Mouse (Mus musculus) myocyte (in vitro differentiated cells): ENCODE measurements around the gene Fgf2. TPM values are rescaled to one million over a fixed set of nuclear protein-coding genes. Genes with fewer than 3 reads are reported as not detected.

Source experiments
- H3K27me3 ChIP-seq: one replicate; pipeline ENCODE4 v1.6.1; 2011; ENCODE audit not compliant: control insufficient read depth, insufficient read depth, insufficient read length
- H3K36me3 ChIP-seq: one replicate; pipeline ENCODE4 v1.6.1; 2011; ENCODE audit not compliant: control insufficient read depth, insufficient read depth
- H3K4me2 ChIP-seq: one replicate; pipeline ENCODE4 v1.6.1; 2011; ENCODE audit warnings: low read depth, control low read depth
- H3K4me3 ChIP-seq: one replicate; pipeline ENCODE4 v1.5.1; 2011; ENCODE audit warnings: mild to moderate bottlenecking, control low read depth, moderate library complexity
- H3K79me2 ChIP-seq: one replicate; pipeline ENCODE4 v1.6.1; 2011; ENCODE audit not compliant: control insufficient read depth, insufficient read depth
- H3ac ChIP-seq: one replicate; pipeline ENCODE4 v1.6.1; 2011; ENCODE audit not compliant: control insufficient read depth, insufficient read length
- CEBPB ChIP-seq: IDR thresholded peaks from 2 replicates; pipeline ENCODE4 v1.6.1; 2011; ENCODE audit warnings: mild to moderate bottlenecking, moderate library complexity; ENCODE audit not compliant: poor library complexity, insufficient read depth, severe bottlenecking
- E2F4 ChIP-seq: IDR thresholded peaks from one replicate; pipeline ENCODE4 v1.6.1; 2011; ENCODE audit warnings: mild to moderate bottlenecking, control low read depth, moderate library complexity; ENCODE audit not compliant: insufficient read depth
- MAX ChIP-seq: IDR thresholded peaks from one replicate; pipeline ENCODE4 v1.6.1; 2011; ENCODE audit warnings: low read depth, mild to moderate bottlenecking, control low read depth
- MYOD1 ChIP-seq, 3 experiments: IDR thresholded peaks; one replicate each; pipeline ENCODE4 v1.6.1; 2011; ENCODE audit warnings: control low read depth in 2 of 3, low read depth in 2 of 3, mild to moderate bottlenecking in 2 of 3, moderate library complexity in 1 of 3; ENCODE audit not compliant: insufficient read length in 2 of 3, control insufficient read depth in 1 of 3
- MYOG ChIP-seq, 3 experiments: IDR thresholded peaks; one replicate each; pipeline ENCODE4 v1.6.1; 2011; ENCODE audit warnings: control low read depth in 2 of 3, low read depth in 2 of 3, mild to moderate bottlenecking in 2 of 3; ENCODE audit not compliant: insufficient read length in 2 of 3, control insufficient read depth in 1 of 3, insufficient read depth in 1 of 3
- POLR2A ChIP-seq: IDR thresholded peaks from one replicate; pipeline ENCODE4 v1.6.1; 2011; ENCODE audit warnings: low read depth, mild to moderate bottlenecking, control low read depth, moderate library complexity; ENCODE audit not compliant: insufficient read length
- POLR2AphosphoS2 ChIP-seq: IDR thresholded peaks from one replicate; pipeline ENCODE4 v1.6.1; 2011; ENCODE audit warnings: low read depth, control low read depth; ENCODE audit not compliant: insufficient read length
- REST ChIP-seq: IDR thresholded peaks from one replicate; pipeline ENCODE4 v1.6.1; 2011; ENCODE audit warnings: mild to moderate bottlenecking, control low read depth, moderate library complexity; ENCODE audit not compliant: insufficient read depth, insufficient read length
- SRF ChIP-seq: IDR thresholded peaks from one replicate; pipeline ENCODE4 v1.6.1; 2011; ENCODE audit warnings: low read depth; ENCODE audit not compliant: control insufficient read depth, insufficient read length
- TCF12 ChIP-seq: IDR thresholded peaks from one replicate; pipeline ENCODE4 v1.6.1; 2011; ENCODE audit warnings: mild to moderate bottlenecking, control low read depth; ENCODE audit not compliant: poor library complexity, insufficient read depth, severe bottlenecking
- TCF3 ChIP-seq: IDR thresholded peaks from one replicate; pipeline ENCODE4 v1.6.1; 2011; ENCODE audit warnings: low read depth, control low read depth; ENCODE audit not compliant: insufficient read length
- USF1 ChIP-seq: IDR thresholded peaks from one replicate; pipeline ENCODE4 v1.6.1; 2011; ENCODE audit warnings: low read depth, mild to moderate bottlenecking, control low read depth, moderate library complexity
- polyA plus RNA-seq: library from polyadenylated mRNA; unstranded; fragments of >200 nt; fragmentation: generic; extraction: Trizol; gene quantifications from one replicate; pipeline ENCODE4 v1.2.1, GENCODE M21; 2012; ENCODE audit warnings: missing spikeins

Fgf2 gene
- polyA plus RNA-seq, 1 experiment, result 0.65 TPM

DNA sequence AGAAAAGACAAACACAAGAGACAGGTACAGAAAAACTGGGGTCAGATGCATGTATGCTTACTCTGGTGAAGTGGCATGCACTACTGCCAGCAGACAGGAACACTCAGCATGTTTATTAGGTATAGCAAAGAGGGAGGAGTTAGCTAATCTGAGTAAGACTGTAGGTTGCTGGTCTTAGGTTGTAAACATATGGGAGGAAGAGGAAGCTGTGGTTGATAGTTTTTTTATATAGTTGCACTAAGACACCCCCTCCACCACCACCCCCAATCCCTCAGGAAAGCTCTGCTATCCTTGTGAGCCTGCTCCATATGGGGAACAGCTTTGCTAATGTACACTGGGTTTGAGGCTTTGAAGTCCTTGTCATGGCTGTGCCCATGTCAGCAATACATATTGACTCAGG is 82.2 kb downstream of the Fgf2 start:
- Histone ChIP-seq H3K4me2 (no peak overlapping the region), H3K27me3 (no peaks in the 10 kb centered on the region), H3K79me2 (peaks cover 8% of the 10 kb centered on the region), H3K36me3 (peaks cover 39% of the 10 kb centered on the region), H3ac (no peak overlapping the region), H3K4me3 (no peak overlapping the region)
- TF ChIP-seq TCF3, result no peak
- TF ChIP-seq MAX, result no peak
- TF ChIP-seq TCF12, result no peak
- TF ChIP-seq MYOD1 (IDR thresholded peaks at IDR 0.05; ENCODE audit: control insufficient read depth in 1 of 3, insufficient read length in 2 of 3, low read depth in 2 of 3), result no peak
- TF ChIP-seq POLR2AphosphoS2, result no peak
- no peak for TF ChIP-seq REST
- TF ChIP-seq USF1, result no peak
- TF ChIP-seq MYOG (IDR thresholded peaks at IDR 0.05; ENCODE audit: control insufficient read depth in 1 of 3, insufficient read depth in 1 of 3, insufficient read length in 2 of 3, low read depth in 2 of 3), result no peak
- TF ChIP-seq SRF, result no peak
- no peak for TF ChIP-seq CEBPB
- TF ChIP-seq E2F4, result no peak
- TF ChIP-seq POLR2A, result no peak

DNA sequence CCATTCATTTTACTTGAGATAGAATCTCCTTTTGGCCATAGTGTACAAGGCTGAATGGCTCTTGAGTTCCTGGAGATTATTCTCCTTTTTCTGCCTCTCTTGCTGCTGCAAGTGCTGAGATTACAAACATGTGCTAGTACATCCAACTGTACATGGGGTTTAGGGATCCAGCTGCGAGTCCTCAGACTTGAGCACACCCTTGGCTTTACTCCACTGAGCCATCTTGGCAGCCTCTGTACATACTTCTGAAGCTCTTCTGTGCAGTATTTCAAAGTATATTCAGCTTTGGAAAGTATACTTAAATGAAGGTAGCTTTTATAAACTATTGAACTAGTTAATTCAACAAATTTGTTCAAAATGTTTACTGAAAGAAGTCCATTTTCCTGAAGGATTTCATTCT is 91.6 kb downstream of the Fgf2 start:
- peaks cover 38% of the 10 kb centered on the region for H3K36me3 ChIP-seq
- no peaks in the 10 kb centered on the region for H3K79me2 ChIP-seq
- no peak overlapping the region for H3K4me2 ChIP-seq
- no peaks in the 10 kb centered on the region for H3K27me3 ChIP-seq
- TF ChIP-seq MYOG (IDR thresholded peaks at IDR 0.05; ENCODE audit: control insufficient read depth in 1 of 3, insufficient read depth in 1 of 3, insufficient read length in 2 of 3, low read depth in 2 of 3) (no peak), TCF3 (no peak), E2F4 (no peak), POLR2A (no peak), TCF12 (no peak), REST (no peak), USF1 (no peak), MAX (no peak), MYOD1 (IDR thresholded peaks at IDR 0.05; ENCODE audit: control insufficient read depth in 1 of 3, insufficient read length in 2 of 3, low read depth in 2 of 3) (no peak), POLR2AphosphoS2 (no peak), CEBPB (no peak), SRF (no peak)
- no peak overlapping the region for H3ac ChIP-seq
- H3K4me3 ChIP-seq, result no peak overlapping the region

DNA sequence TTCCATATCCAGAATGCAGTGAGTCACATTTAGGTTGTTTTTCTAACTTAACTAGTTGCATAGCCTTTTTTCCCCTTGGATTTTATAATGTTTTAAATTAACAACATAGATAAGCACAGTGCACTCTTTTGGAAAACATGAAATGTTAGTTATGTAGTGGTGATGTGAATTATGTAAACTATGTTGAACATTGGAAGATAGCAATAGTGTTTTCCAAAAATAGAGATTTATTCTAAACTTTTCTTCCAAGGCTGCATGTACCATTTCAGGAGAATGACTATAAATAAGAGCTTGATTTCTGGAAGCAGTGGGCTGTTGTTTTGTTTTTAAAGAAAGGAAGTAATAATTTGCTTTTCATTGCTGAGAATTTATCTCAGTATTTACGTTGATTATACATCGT is 95.3 kb downstream of the Fgf2 start:
- TF ChIP-seq CEBPB, result no peak
- TF ChIP-seq MAX, result no peak
- TF ChIP-seq MYOD1 (IDR thresholded peaks at IDR 0.05; ENCODE audit: control insufficient read depth in 1 of 3, insufficient read length in 2 of 3, low read depth in 2 of 3), result no peak
- no peak for TF ChIP-seq POLR2AphosphoS2
- TF ChIP-seq TCF12, result no peak
- no peak for TF ChIP-seq TCF3
- TF ChIP-seq REST, result no peak
- no peak for TF ChIP-seq POLR2A
- no peak for TF ChIP-seq SRF
- TF ChIP-seq MYOG (IDR thresholded peaks at IDR 0.05; ENCODE audit: control insufficient read depth in 1 of 3, insufficient read depth in 1 of 3, insufficient read length in 2 of 3, low read depth in 2 of 3), result no peak
- no peak for TF ChIP-seq E2F4
- TF ChIP-seq USF1, result no peak
- H3K4me2 ChIP-seq, result no peak overlapping the region
- H3K36me3 ChIP-seq, result peaks cover 31% of the 10 kb centered on the region
- H3K27me3 ChIP-seq, result no peaks in the 10 kb centered on the region
- no peaks in the 10 kb centered on the region for H3K79me2 ChIP-seq
- no peak overlapping the region for H3K4me3 ChIP-seq
- H3ac ChIP-seq, result no peak overlapping the region

DNA sequence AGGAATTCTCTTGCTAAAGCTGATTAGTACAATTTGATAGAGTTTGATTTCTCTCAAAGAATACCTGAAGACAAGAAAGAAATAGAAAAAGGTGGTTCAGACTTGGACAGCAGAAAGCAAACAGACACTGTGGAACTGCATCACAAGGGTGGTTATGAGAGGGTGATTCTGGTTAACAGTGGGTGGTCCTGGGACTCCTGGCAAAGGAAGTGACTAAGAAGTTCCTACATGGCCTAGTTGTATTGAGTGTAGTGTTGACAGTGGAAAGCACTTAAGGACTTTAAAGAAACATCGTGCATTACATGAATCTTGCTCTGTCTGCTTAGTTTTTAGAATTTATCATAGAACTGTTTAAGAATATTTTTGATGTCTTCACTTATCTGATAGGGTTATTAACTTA is 107.8 kb downstream of the Fgf2 start:
- Histone ChIP-seq H3K36me3 (peaks cover 35% of the 10 kb centered on the region), H3K4me2 (no peak overlapping the region), H3K79me2 (no peaks in the 10 kb centered on the region), H3K4me3 (no peak overlapping the region), H3ac (no peak overlapping the region), H3K27me3 (no peaks in the 10 kb centered on the region)
- TF ChIP-seq TCF12, result no peak
- TF ChIP-seq TCF3, result no peak
- TF ChIP-seq POLR2A, result no peak
- TF ChIP-seq MAX, result no peak
- no peak for TF ChIP-seq MYOD1 (IDR thresholded peaks at IDR 0.05; ENCODE audit: control insufficient read depth in 1 of 3, insufficient read length in 2 of 3, low read depth in 2 of 3)
- no peak for TF ChIP-seq REST

Other genes with a start within 250 kb of the Fgf2 start
- gene Il2, start 222.4 kb upstream of the Fgf2 start, polyA plus RNA-seq, result not detected
- not detected for gene Il21, start 115.7 kb upstream of the Fgf2 start, polyA plus RNA-seq
- gene Bbs12, start 35.8 kb upstream of the Fgf2 start, polyA plus RNA-seq, result 2.1 TPM
- 2.0 TPM for gene Cetn4, start 35.6 kb upstream of the Fgf2 start, polyA plus RNA-seq
- 24.2 TPM for gene Spata5, start 71.5 kb downstream of the Fgf2 start, polyA plus RNA-seq
- 10.8 TPM for gene Nudt6, start 71.9 kb downstream of the Fgf2 start, polyA plus RNA-seq